Mouse (Mus musculus): ENCODE data around the gene Pdap1. TPM values are rescaled to one million over a fixed set of nuclear protein-coding genes. Genes with fewer than 3 reads are reported as not detected.
"Not testable (repeated sequence)": the region's sequence is repeated elsewhere in the genome, so short reads cannot be mapped to it uniquely, and the experiment has no call there.

Gene Pdap1
- polyA plus RNA-seq, 1 experiment from 2014 or later = 151 TPM

DNA sequence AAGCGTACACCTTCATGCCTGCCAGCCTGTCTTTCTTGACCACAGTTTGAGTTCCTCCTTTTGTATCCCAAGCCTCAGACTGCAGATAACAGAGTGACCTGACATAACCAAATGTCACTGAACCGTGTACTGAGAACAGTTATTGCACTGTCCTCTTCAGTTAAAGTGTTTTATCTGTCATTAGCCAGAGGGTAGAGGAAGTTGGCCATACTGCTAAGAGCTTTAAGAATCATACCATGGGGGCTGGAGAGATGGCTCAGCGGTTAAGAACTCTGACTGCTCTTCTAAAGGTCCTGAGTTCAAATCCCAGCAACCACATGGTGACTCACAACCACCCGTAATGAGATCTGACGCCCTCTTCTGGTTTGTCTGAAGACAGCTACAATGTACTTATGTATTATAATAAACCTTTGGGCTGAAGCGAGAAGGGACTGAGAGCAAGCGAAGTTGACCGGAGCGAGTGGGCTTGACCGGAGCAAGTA lies 41.7 kb downstream of the Pdap1 start:
- Histone ChIP-seq H3K9me3 (no peaks in the 10 kb centered on the region), H3K4me3 (no peak overlapping the region), H3K36me3 (replicated peaks) (peaks cover 100% of the 10 kb centered on the region), H3K4me1 (no peaks in the 10 kb centered on the region), H3K27ac (replicated peaks) (no peak overlapping the region), H3K27me3 (replicated peaks; ENCODE audit: low read depth, poor library complexity, severe bottlenecking) (no peaks in the 10 kb centered on the region)
- 90% methylated on average over 10 of the region's 10 CpGs for WGBS
- no peak for DNase-seq (ENCODE audit: low spot score)

GRCm38 (mm10) chr5:145096195-145096594 lies 43.8 kb downstream of the Pdap1 start:
- H3K4me3 ChIP-seq = no peak overlapping the region
- H3K36me3 ChIP-seq (replicated peaks) = peaks cover 100% of the 10 kb centered on the region
- H3K9me3 ChIP-seq = no peaks in the 10 kb centered on the region
- 89% methylated on average over 4 of the region's 4 CpGs for WGBS
- H3K27me3 ChIP-seq (replicated peaks; ENCODE audit: low read depth, poor library complexity, severe bottlenecking) = no peaks in the 10 kb centered on the region
- no peak for DNase-seq (ENCODE audit: low spot score)
- H3K27ac ChIP-seq (replicated peaks) = no peak overlapping the region
- H3K4me1 ChIP-seq = no peaks in the 10 kb centered on the region

DNA sequence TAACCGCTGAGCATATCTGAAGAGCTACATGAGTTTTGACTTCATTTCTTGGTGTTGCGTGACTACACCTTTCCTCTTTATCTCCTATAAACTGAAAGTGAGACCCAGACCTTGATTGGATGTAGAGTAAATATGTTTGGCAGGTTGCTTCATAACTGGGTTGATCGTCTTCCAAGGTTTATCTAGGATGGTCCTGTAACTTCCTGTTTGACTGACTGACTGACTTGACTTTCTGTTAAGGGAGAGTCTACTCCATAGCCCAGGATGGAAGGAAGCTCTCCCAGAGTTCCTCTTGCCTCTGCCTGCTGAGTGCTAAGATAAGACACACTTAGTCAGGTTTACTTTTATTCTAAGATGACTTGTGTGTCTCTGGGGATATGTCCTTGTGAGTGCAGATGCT lies 50.2 kb downstream of the Pdap1 start:
- Histone ChIP-seq H3K4me1 (peaks cover 3% of the 10 kb centered on the region; the same call in 1 of the 2 replicates), H3K4me3 (no peak overlapping the region), H3K27ac (replicated peaks) (no peak overlapping the region), H3K9me3 (no peaks in the 10 kb centered on the region), H3K36me3 (replicated peaks) (peaks cover 80% of the 10 kb centered on the region), H3K27me3 (replicated peaks; ENCODE audit: low read depth, poor library complexity, severe bottlenecking) (no peaks in the 10 kb centered on the region)
- DNase-seq (ENCODE audit: low spot score) = no peak
- WGBS = 93% methylated on average over 3 of the region's 3 CpGs

GRCm38 (mm10) chr5:145088186-145088585 lies 51.9 kb downstream of the Pdap1 start:
- H3K27me3 ChIP-seq (replicated peaks; ENCODE audit: low read depth, poor library complexity, severe bottlenecking) = no peaks in the 10 kb centered on the region
- DNase-seq (ENCODE audit: low spot score) = no peak
- no peak overlapping the region for H3K4me3 ChIP-seq
- H3K4me1 ChIP-seq = peaks cover 12% of the 10 kb centered on the region
- no peak overlapping the region for H3K27ac ChIP-seq (replicated peaks)
- WGBS = 90% methylated on average over 2 of the region's 2 CpGs
- peaks cover 63% of the 10 kb centered on the region for H3K36me3 ChIP-seq (replicated peaks)
- no peaks in the 10 kb centered on the region for H3K9me3 ChIP-seq

DNA sequence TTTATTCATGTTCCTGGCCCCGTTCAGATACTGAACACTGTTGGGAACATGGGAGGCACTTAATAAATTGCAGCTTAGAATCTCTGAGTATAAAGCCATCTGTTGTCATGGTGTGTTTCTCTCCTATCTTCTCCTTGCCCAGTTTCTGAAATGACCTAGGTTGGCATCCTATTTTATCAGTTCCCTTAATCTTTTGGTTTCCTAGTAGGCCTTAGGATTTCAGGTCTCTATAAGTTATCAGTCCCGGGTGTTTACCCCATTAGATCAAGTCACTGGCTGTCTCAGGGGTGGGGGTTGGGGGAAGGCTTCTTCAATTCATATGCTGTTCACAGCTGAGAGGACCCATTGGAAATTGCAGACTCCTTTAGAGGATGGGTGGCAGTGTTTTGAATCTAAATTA lies 55.2 kb downstream of the Pdap1 start:
- H3K27ac ChIP-seq (replicated peaks) = no peak overlapping the region
- peak overlapping the region; percentile 85 for H3K4me3 ChIP-seq
- no peak for DNase-seq (ENCODE audit: low spot score)
- 79% methylated on average over 2 of the region's 2 CpGs for WGBS
- H3K9me3 ChIP-seq = no peaks in the 10 kb centered on the region
- peaks cover 32% of the 10 kb centered on the region for H3K36me3 ChIP-seq (replicated peaks)
- peaks cover 12% of the 10 kb centered on the region for H3K4me1 ChIP-seq
- no peaks in the 10 kb centered on the region for H3K27me3 ChIP-seq (replicated peaks; ENCODE audit: low read depth, poor library complexity, severe bottlenecking)

- 1% methylated on average over 54 of the region's 54 CpGs for WGBS
- peak within 1 kb of the TSS; percentile 88 for H3K27ac ChIP-seq (replicated peaks)
- H3K27me3 ChIP-seq (replicated peaks; ENCODE audit: low read depth, poor library complexity, severe bottlenecking) = no peaks in the 10 kb centered on the region
- DNase-seq (ENCODE audit: low spot score) = peak; percentile 96
- H3K36me3 ChIP-seq (replicated peaks) = peaks cover 27% of the 10 kb centered on the region
- H3K4me1 ChIP-seq = peaks cover 12% of the 10 kb centered on the region
- no peaks in the 10 kb centered on the region for H3K9me3 ChIP-seq
- H3K4me3 ChIP-seq = peak within 1 kb of the TSS; percentile 85
These were observed 56.2 kb downstream of the Pdap1 start, which contains the start of the genes Arpc1a and Kpna7 for GRCm38 (mm10) chr5:145083632-145084451. Gene Arpc1a (plus strand): TSS chr5:145083830. Gene Kpna7 (minus strand): TSS chr5:145084030.

DNA sequence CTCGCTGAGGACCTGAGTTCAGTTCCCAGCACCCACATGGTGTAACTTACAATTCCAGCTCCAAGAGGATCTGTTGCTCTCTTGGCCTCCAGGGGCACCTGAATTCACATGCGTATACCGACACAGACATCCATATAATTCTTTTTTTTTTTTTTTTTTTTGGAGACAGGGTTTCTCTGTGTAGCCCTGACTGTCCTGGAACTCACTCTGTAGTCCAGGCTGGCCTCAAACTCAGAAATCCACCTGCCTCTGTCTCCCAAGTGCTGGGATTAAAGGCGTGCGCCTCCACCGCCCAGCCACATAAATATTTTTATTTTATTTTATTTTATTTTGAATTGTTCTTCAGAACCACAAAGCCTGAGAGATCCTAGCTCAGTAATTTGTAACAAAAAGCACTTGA lies 56.8 kb downstream of the Pdap1 start:
- peak overlapping the region; percentile 88 for H3K27ac ChIP-seq (replicated peaks)
- DNase-seq (ENCODE audit: low spot score); H3K9me3 ChIP-seq; H3K27me3 ChIP-seq (replicated peaks; ENCODE audit: low read depth, poor library complexity, severe bottlenecking): not testable (repeated sequence)
- peaks cover 12% of the 10 kb centered on the region for H3K4me1 ChIP-seq
- H3K36me3 ChIP-seq (replicated peaks) = peaks cover 21% of the 10 kb centered on the region
- WGBS = 53% methylated on average over 6 of the region's 6 CpGs
- peak overlapping the region; percentile 85 for H3K4me3 ChIP-seq

- Histone ChIP-seq H3K27ac (replicated peaks) (no peak overlapping the region), H3K9me3 (no peaks in the 10 kb centered on the region), H3K36me3 (replicated peaks) (peaks cover 14% of the 10 kb centered on the region), H3K4me1 (peaks cover 12% of the 10 kb centered on the region), H3K27me3 (replicated peaks; ENCODE audit: low read depth, poor library complexity, severe bottlenecking) (no peaks in the 10 kb centered on the region), H3K4me3 (no peak overlapping the region)
- 91% methylated on average over 10 of the region's 10 CpGs for WGBS
- DNase-seq (ENCODE audit: low spot score) = no peak
These were observed 58.0 kb downstream of the Pdap1 start for GRCm38 (mm10) chr5:145081866-145082613.

Other genes with a start within 250 kb of the Pdap1 start
- gene Smurf1, start 174.4 kb downstream of the Pdap1 start, polyA plus RNA-seq (2016; fragmentation: Nextera tagmentation; extraction: Ambion mirVana) = 14.5 and 17.0 TPM in 2 replicates
- gene Gm4871, start 107.5 kb downstream of the Pdap1 start, polyA plus RNA-seq (2016; fragmentation: Nextera tagmentation; extraction: Ambion mirVana) = not detected in 2 replicates
- gene 1700018F24Rik, start 97.2 kb downstream of the Pdap1 start, polyA plus RNA-seq (2016; fragmentation: Nextera tagmentation; extraction: Ambion mirVana) = not detected in 2 replicates
- 122 and 129 TPM in 2 replicates for gene Arpc1a, start 56.4 kb downstream of the Pdap1 start, polyA plus RNA-seq (2016; fragmentation: Nextera tagmentation; extraction: Ambion mirVana)
- gene Kpna7, start 56.2 kb downstream of the Pdap1 start, polyA plus RNA-seq (2016; fragmentation: Nextera tagmentation; extraction: Ambion mirVana) = 0.06 TPM in 1 of 2 replicates, not detected in the other
- 95.4 and 97.9 TPM in 2 replicates for gene Arpc1b, start 26.0 kb downstream of the Pdap1 start, polyA plus RNA-seq (2016; fragmentation: Nextera tagmentation; extraction: Ambion mirVana)
- gene Bud31, start 124 bp upstream of the Pdap1 start, polyA plus RNA-seq (2016; fragmentation: Nextera tagmentation; extraction: Ambion mirVana) = 249 and 250 TPM in 2 replicates
- 17.6 and 18.9 TPM in 2 replicates for gene Ptcd1, start 26.9 kb upstream of the Pdap1 start, polyA plus RNA-seq (2016; fragmentation: Nextera tagmentation; extraction: Ambion mirVana)
- gene Cpsf4, start 27.0 kb upstream of the Pdap1 start, polyA plus RNA-seq (2016; fragmentation: Nextera tagmentation; extraction: Ambion mirVana) = 87.0 and 91.9 TPM in 2 replicates
- gene Atp5j2, start 51.8 kb upstream of the Pdap1 start, polyA plus RNA-seq (2016; fragmentation: Nextera tagmentation; extraction: Ambion mirVana) = 523 and 540 TPM in 2 replicates
- gene Zkscan14, start 61.6 kb upstream of the Pdap1 start, polyA plus RNA-seq (2016; fragmentation: Nextera tagmentation; extraction: Ambion mirVana) = 7.1 and 9.0 TPM in 2 replicates
- gene Zkscan5, start 64.3 kb upstream of the Pdap1 start, polyA plus RNA-seq (2016; fragmentation: Nextera tagmentation; extraction: Ambion mirVana) = 17.8 and 19.5 TPM in 2 replicates
- 31.2 and 31.4 TPM in 2 replicates for gene Zfp655, start 91.5 kb upstream of the Pdap1 start, polyA plus RNA-seq (2016; fragmentation: Nextera tagmentation; extraction: Ambion mirVana)
- 0.45 and 0.83 TPM in 2 replicates for gene Zscan25, start 140.3 kb upstream of the Pdap1 start, polyA plus RNA-seq (2016; fragmentation: Nextera tagmentation; extraction: Ambion mirVana)
- gene Cyp3a57, start 205.0 kb upstream of the Pdap1 start, polyA plus RNA-seq (2016; fragmentation: Nextera tagmentation; extraction: Ambion mirVana) = not detected in 2 replicates